Mouse (Mus musculus): ENCODE data around the gene Lpcat1.
A peak's percentile ranks its signal among the peaks of the same experiment; 100 is the strongest.

The Lpcat1 gene

DNA sequence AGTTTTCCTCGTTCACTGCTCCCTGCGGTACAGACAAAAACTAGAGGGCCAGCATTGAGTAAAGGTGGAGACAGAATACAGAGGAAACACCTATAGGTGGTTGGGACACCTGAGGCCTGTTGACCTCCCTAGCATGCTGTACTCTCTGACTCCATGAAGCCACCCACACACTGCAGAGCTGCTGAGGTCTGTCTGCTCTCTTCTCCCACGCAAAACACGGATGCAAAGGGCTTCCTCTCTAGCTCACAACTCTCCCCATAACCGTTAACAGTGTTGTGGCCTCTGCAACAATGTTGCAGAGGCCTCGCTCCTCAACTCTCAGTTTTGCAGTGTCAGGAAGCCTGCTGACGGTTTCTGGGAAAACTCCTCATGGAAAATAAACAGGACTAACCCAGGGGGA is 15.5 kb downstream of the Lpcat1 start:
- no peak for DNase-seq

DNA sequence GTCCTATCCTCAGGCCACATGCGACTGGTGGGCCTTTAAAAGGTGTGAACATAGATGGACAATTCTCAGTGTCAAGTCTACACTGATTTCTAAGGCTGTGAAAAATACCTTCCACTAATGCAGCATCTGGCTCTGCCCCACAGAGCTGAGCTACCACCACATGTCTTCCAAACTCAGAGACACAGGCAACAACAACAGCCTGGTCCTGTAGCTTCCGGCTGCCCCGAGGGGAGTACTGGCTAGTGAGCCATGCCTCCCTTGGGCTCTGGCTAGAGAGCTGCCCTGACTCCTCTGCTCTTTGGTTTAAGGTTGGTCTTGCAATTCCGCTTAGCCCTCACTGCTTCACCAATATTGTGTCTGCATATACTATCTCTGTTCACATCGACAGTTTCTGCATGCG is 16.3 kb downstream of the Lpcat1 start:
- DNase-seq: no peak

DNA sequence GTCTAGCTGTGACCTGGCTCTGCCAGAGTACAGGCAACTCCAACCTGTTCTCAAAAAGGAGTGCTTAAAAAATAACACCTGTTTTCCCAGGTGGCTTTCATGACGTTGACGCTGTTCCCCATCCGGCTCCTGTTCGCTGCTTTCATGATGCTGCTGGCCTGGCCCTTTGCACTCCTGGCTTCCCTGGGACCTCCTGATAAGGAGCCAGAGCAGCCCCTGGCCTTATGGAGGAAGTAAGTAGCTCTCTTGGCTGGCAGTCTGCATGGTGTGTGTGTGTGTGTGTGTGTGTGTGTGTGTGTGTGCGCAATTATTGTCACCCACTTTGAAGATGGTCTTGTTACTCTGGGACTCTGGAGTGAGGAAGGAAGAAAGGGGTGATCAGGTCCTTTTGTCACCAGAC is 17.2 kb downstream of the Lpcat1 start:
- no peak for DNase-seq

DNA sequence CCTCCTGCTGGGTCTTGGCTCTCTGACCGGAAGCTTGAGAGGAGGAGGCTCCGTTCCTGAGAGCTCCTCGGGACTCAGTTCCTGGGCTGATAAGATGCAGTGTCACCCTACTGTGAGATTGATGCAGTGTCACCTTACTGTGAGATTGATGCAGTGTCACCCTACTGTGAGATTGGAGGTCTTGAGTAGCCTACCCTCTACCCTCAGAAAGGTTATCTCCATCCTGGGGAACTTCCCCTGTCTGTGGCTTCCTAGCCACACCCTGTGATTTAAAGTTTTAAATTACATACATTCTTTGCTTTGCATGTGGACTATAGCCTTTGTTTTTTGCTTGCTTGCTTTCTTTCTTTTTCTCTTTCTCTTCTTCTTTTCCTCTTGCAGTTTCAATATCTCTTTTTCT is 21.1 kb downstream of the Lpcat1 start:
- DNase-seq: no peak

DNA sequence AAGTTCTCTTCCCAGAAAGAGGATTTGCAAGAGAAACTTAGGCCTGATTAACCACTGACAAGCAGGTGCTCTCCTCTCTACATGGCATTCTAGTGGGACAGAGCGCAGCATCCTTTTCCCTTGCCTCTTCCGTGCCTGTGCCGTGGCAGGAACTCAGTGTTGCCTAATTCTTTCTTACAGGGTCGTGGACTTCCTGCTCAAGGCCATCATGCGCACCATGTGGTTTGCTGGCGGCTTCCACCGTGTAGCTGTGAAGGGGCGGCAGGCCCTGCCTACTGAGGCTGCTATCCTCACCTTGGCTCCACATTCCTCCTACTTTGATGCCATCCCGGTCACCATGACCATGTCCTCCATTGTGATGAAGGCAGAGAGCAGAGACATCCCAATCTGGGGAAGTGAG is 21.7 kb downstream of the Lpcat1 start:
- no peak for DNase-seq

DNA sequence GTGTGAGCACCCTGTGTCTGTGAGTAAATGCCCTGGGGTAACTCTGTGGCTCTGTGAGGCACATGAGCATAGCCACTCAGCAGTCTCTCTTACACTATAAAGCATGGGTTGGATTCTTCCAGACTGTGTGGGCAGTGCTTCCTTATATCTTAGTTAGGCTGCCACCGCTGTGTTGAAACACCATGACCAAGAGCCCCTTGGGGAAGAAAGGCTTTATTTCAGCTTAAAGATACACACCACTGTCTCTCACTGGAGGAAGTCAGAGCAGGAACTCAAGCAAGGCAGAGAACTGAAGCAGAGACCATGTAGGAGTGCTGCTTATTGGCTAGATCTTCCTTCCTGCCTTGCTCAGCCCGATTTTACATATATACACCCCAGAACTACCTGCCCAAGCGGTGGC is 23.0 kb downstream of the Lpcat1 start:
- no peak for DNase-seq

DNA sequence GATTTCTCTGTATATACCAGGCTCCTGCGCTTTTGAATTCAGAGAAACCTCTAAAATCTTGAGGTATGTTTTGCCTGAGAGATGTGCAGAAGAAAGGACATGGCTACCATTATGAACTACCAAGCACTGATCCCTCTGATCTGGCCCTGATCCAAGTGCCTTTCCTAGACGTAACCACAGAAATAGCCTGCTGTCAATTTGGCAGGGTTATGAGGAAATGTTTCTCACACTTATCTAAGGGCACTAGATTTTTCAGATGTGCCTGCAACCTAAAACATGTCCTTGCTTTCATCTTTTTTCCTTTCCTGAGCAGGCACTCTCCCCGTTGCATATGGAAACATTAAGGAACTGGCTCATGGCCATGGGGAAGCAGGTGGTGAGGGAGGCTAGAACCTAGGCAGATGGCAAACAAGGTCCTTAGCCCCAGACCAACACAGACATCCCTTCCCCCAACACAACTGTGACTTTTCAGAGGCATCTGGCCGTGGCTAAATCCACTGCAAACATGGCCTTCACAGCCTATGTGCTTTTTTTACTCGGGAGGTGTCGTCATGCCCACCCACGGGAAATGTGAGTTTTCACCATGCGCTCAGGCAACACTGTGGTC is 23.7 kb downstream of the Lpcat1 start:
- no peak for DNase-seq

DNA sequence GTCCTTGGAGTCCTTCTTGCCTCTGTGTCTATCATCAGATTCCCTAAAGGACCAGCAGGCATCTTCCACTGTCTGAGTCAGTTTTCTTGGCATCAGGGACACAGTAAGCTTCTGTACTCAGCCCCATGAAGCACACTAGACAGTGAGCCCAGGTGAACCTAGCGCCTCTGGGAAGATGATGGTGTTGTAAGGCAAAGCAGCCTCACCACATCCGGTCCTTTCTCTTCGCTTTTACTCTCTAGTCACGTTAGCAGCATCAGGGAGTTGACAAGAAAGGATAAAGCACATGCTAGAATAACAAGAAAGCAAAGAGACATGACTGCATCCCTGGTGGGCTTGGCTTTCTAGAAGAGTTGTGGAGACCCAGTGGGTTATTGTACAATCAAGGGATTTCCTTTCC is 26.2 kb downstream of the Lpcat1 start:
- no peak for DNase-seq

DNA sequence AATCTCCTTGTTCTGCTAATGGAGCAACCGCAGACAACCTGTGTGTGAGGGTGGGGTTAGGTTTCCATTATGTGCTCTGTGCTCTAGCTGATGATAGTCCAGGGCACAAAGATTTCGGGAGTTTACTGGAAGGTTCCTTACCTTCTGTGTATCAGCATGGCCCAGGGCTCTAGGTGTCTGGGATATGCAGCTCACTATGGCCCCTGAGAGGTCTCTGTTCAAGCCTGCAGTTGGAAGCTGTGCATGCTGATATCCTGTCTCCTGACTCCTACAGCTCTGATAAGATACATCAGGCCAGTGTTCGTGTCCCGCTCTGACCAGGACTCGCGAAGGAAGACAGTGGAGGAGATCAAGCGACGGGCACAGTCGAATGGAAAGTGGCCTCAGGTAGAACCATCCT is 27.5 kb downstream of the Lpcat1 start:
- DNase-seq: no peak

DNA sequence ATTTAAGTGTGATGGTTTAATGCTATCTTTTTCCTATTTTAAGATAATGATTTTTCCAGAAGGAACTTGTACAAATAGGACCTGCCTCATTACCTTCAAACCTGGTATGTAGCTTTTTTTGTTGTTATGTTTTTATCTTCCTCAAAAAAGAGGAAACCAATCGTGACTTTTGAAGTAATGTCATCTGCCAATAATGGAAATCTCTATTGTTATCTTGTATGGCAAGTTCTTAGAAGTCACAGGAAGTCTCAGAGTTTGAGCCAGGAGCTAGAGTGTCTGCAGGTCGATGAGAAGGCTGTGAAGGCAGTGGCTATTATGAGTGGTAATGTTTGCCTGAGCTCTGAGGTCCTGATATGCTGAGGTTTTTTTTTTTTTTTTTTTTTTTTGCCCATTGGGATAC is 29.1 kb downstream of the Lpcat1 start:
- no peak for DNase-seq

DNA sequence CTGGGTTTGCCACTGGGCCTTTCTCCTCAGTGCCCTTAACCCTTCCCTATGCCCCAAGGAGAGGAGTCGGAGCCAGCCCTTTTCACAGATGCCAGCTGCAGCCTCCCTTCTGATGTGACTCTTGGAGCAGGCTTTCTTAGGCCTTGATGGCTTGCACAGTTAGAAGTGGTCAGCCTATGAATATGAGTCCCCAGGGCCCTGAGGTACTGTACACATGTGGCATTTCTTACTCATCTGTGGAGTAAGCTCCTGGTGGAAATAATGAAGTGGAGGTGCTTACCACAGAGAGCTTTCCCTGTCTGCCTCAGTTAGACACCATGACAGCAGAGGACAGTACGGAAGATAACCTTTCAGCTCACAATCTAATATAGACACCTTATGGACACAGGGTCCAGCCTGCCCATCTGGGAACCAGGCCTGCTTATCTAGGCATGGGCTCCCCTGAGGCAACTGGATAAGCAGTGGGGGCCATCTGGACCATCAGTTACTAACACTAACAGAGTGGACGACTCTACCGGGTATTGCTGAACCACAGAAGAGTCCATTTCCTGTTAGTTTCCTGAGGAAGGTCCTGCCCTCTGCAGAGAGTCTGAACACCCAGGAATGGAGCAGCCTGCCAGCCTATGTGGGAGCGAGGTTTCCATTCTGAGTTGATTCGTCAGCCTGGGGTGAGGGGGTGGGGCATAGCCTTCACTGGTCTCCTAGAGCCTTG is 33.1 kb downstream of the Lpcat1 start:
- no peak for DNase-seq

DNA sequence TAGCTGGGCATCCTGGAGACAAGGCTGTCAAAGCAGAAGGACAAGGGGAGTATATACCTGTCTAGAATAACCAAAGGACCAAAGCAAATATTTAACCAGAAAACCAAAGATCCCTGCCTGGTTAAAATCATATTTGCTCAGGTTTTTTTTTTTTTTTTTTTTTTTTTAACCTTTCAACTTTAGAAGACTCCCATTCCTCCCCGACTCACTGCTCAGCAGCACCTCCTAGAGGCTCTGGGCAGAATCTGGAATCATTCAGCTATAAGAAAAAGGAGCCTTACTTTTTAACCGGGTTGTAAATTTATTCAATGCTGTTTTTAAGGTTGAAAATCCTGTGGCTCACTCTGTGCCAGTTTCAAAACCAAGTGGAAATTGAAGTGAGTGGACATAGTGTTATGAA is 35.7 kb downstream of the Lpcat1 start:
- no peak for DNase-seq

DNA sequence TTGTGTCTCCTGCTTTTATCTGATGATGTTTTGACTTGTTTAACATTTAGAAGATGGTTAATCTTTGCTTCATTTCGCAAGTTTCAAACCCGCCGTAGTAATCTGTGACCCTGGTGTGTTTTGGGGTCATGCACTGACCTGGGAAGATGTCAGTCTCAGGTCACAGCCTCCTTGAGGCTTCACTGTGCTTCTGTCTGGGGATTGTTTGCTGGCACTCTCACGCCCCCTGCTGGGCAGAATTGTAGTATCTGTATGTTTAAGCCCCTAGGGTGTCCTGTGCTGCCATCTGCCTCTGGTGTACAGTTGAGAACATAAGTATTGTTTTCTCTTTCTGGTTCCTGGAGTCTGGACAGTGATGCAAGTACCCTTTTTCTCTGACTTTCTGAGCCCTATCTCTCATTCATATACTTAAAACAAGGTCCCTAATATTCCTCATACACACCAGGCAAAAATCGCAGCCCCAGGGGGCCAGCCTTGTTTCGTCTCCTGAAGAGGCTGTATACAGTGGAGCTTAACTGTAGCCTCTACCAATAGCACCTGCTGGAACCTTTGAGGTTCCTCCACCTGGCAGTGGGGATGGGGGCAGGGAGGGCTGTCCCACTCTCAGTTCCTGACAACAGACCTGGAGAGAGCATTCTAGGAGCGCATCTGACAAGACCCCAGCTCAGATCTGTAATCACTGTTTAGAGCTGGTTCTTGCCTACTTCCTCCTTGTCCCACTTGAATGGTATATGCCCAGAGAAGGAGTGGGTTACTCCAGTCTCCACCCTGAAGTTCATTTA is 38.9 kb downstream of the Lpcat1 start:
- DNase-seq: peak; percentile 89

DNA sequence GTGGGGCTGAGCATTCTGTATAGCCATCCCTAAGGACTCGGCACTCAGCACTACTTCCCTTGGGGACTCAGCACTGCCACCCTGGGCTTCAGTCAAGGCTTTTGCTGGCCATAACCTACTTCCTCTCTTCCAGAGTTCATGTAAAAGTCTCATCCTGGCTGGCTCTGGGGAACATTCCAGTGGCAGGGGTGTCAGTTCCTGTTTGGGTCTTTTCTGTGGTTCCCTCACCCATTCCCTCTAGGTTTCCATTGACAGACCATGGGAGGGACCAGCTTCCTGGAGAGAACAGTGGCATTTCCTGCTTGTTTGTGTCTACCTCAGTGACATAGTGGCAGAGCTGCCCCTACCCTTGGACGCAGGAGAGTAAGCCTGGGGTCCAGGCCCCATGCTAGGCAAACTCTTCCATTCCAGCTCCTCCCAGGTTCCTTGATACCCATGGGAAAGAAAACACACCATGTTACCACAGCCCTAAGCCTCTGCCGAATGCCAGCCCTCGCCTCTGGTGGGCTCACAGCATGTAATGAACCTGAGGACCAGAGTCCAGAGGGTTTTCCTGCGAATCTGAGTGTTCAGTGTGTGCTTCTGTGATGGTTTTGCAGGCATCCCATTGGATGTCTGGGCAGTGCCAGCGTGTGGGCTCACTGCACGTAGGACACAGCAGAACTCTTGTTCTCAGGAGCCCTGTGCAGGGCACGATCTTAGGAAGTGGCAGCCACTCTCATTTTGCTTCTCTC is 42.0 kb downstream of the Lpcat1 start:
- DNase-seq: no peak

DNA sequence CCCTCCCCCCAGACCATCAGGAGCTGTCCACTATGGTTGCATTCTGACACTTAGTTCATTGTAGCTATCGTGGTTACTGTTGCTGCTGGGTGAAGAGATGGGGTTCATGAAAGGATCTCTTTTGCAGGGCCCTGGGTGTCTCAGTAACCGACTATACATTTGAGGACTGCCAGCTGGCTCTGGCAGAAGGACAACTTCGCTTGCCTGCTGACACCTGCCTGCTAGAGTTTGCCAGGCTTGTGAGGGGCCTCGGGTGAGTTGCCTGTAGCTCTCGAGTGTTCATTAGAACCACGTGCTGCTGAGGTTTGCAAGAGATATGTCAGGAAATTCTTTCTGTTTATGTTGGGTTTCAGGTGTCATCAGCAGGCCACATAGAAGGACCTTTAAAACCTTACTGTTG is 42.9 kb downstream of the Lpcat1 start:
- no peak for DNase-seq

DNA sequence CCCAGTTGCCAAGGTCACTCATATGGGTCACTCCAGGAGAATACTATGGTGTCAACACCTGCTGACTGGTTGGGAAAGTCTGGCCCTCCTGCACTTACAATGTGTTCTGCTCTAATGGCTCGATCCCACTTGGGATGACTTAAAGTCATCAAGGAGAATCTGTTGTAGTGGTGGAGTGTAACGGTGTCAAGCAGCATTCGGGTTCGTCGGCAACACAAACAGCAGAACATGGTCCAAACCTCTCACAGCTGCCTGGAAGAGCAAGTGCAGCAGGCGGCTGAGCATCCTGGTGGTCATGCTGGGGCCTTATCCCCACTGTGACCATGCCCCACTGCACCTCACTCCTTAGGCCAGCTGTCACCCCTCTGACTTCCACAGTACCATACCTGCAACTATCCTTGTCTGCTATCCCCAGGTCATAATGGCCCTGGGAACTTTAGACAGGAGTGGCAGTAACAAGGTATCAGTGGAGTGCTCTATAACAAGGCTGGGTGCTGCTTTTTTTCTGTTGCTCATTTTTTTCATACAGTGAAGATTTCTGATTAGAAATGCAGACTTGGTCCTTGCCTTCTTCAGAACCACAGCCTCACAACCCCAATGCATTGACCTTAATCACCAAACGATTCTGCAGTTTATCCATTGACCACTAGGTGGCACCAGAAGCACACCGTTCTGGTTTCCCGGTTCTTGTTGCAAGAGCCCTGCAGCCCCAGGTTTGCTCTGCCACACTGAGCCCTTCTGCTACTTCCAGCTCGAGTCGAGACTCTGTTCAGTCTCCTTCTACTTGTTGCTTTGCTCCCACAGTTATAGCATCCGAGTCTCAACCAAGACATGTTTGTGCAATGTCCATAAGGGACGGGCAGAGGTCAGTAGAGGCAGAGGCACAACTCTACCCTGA is 46.0 kb downstream of the Lpcat1 start:
- DNase-seq: peak; percentile 73

DNA sequence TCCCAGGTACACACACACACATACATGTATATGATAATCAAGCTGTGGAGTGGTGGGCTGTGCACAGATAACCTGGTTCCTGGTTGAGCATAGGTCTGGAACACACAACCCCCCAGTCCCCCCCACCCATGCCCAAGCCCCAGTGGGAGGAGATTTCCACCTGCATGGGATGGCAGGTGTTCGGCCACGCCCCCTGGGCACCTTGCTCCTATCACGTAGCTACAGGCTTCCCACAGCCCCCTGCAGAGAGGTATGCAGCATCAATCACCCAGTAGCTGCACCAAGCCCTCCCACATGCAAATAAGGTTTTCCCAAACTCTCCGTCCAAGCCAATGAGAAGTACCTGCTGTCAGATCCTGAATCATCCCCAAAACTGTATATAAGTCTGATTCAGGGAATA is 49.9 kb downstream of the Lpcat1 start:
- no peak for DNase-seq

DNA sequence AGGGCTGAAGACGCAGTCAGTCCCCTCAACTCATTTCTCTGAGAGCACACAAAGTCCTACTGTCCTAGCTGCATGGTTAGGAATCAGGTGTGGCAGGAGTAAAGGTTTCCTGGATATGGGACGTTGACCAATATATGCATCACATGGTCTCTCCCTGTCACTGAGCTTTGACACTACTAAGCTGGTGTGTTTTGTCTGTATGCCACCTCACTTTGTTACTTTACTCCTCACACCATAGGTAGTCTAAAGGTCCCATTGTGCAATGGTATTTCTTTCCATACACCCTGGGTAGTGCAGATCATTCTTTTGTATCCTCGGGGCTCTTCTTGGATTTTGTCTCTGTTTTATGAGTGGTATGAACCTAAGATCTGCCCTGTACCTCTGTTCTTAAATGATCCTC is 66.7 kb downstream of the Lpcat1 start:
- DNase-seq: no peak

DNA sequence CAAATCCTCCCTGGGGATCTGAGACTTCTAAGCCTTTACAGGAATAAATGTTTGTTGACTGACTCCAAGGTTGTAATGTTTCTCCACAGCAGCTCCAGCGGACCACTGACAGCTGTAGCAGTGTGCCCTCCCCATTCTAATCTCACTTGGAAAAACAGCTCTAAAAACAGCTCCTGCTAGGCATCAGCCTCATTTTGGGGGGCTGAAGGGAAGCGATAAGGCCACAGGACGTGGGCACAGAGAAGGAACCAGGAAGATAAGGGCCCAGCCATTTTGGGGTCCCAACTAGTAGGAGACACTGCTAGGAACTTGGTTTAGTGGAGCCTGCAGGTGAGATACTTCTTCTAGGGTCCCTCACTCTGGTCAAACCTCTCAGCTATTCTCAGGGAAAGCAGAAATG is 68.3 kb downstream of the Lpcat1 start:
- no peak for DNase-seq

DNA sequence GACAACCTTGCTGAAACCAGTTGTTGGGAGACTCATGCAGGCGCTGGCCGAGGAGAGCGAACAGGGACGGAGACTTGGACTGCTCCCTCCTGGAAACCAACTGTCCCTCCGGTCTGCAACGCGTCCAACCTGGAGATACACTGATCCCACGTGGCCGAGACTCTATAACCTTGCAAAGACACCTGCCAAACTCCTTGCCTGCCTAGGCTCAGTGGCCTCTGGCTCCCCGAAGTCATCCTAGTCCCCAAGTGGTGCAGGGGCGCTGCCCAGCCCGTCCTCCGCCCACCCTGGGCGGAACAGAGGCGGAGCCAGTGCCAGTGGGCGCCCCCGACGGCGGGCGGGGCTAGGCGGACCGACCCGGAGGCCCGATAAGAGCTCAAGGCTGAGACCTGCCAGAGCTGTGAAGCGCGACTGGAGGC is 69.4 kb downstream of the Lpcat1 start, which contains the start of gene Slc6a3:
Gene Slc6a3, plus strand, starts transcription at position 345 of the 419 bp plus-strand sequence.
- DNase-seq: no peak

DNA sequence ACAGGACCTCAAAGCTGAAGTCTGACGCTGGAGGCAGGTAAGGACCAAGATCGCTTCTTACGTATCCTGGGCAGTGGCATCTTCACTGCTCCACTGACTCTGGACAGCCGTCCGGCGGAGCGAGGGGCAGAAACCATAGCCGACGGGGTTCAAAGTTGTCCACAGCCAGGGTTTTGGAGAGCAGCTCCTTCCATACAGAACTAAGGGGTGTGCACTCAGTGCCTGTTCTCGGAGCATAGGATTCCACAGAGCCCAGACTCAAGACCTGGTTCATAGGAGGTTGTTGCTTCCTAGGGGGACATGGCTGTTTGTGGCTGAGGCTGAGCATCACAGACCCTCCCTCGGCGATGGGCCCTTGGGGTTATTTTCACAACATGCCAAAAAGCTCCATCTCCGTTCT is 69.8 kb downstream of the Lpcat1 start:
- no peak for DNase-seq

DNA sequence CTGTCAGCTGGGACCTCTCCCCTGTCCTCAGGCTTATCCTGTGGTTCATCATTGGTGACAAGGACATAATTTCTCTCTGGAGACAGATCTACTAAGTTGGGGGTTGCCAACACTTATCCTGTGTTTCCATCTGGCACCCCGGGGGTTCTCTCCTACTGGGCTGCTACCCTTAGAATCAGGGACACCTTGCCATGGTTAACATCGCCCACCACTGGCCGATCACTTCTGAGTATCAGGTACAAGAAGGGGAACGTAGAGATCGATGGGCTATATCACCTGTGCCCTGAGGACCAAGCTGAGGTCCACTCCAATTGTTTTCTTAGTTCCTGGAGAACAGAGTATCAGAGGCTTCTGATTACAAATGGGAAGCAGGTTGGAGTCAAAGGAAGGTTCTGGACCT is 97.2 kb downstream of the Lpcat1 start:
- DNase-seq: no peak
